Mouse (Mus musculus) ES-Bruce4 (cell line): ENCODE data around the gene Adprhl1.

Experiments used
- CTCF ChIP-seq: IDR thresholded peaks from one replicate; pipeline ENCODE4 v1.8.1; 2011; ENCODE audit warnings: low read depth, low read length
- EP300 ChIP-seq: IDR thresholded peaks from 2 replicates; pipeline ENCODE4 v1.6.1; 2011; ENCODE audit warnings: low read depth, low read length; ENCODE audit not compliant: insufficient read depth
- POLR2A ChIP-seq: IDR thresholded peaks from one replicate; pipeline ENCODE4 v1.8.1; 2011; ENCODE audit warnings: low read length; ENCODE audit not compliant: insufficient read depth

GRCm38 (mm10) chr8:13276941-13277447 lies 23.0 kb upstream of the Adprhl1 start:
- TF ChIP-seq POLR2A = no peak
- TF ChIP-seq CTCF = no peak
- no peak for TF ChIP-seq EP300
